Mouse (Mus musculus) hindbrain, embryonic 10.5 days (tissue): ENCODE measurements around the gene Lelp1. TPM values are rescaled to one million over a fixed set of nuclear protein-coding genes. Genes with fewer than 3 reads are reported as not detected.

ENCODE experiments used
- DNase-seq: peaks from one replicate; pipeline ENCODE4 v3.0.0-alpha.2; 2017; ENCODE audit warnings: low spot score
- H3K27ac ChIP-seq: fragments of 300-500 bp; sonication (generic); 2 replicates; pipeline ENCODE4 v1.5.1; 2016; ENCODE audit warnings: mild to moderate bottlenecking, moderate library complexity
- H3K27me3 ChIP-seq: fragments of 300-500 bp; sonication (generic); 2 replicates; pipeline ENCODE4 v1.6.1; 2016; ENCODE audit warnings: mild to moderate bottlenecking; ENCODE audit not compliant: poor library complexity, insufficient read depth, severe bottlenecking
- H3K36me3 ChIP-seq: fragments of 300-500 bp; sonication (generic); 2 replicates; pipeline ENCODE4 v1.6.1; 2016; ENCODE audit warnings: mild to moderate bottlenecking, moderate library complexity
- H3K4me1 ChIP-seq: fragments of 300-500 bp; sonication (generic); replicated peaks from 2 replicates; pipeline ENCODE4 v1.6.1; 2016; ENCODE audit warnings: mild to moderate bottlenecking
- H3K4me3 ChIP-seq: fragments of 300-500 bp; sonication (generic); 2 replicates; pipeline ENCODE4 v1.5.1; 2016; ENCODE audit warnings: mild to moderate bottlenecking, moderate library complexity
- H3K9me3 ChIP-seq: fragments of 300-500 bp; sonication (generic); 2 replicates; pipeline ENCODE4 v1.6.1; 2016; ENCODE audit warnings: mild to moderate bottlenecking, moderate library complexity
- WGBS: fragments of 180-500 bp; shearing (Covaris S2); methylation state at CpG from one replicate; pipeline ENCODE4 v1.1.7; 2016; 5-methylcytosine and 5-hydroxymethylcytosine counted together
- polyA plus RNA-seq: library from polyadenylated mRNA; unstranded; fragments of >200 nt; fragmentation: Nextera tagmentation; extraction: Ambion mirVana; gene quantifications from 2 replicates; pipeline ENCODE4 v1.2.1, GENCODE M21; 2016

Lelp1 gene
- polyA plus RNA-seq: not detected in 2 replicates

DNA sequence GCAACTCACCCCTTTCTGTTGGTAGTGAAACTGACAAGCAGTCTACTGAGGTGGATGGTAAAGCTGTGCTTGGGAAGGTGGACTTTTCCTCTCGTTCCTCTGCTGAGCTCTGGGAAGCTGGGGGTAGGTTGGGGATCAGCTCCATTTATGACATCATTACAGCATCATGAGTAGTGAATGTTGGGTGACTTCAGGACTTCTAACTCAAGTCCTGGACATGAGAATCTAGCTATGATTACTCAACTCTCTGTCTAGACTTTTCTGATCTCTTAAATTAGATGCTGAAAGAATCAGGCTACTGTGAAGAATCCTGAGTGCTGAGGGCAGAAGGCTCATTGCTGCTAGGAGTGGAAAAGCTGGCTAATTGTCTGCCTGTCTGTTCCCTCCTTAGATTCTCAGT, at the start of gene Lelp1:
Gene Lelp1, minus strand, starts transcription at position 101 of the 400 bp plus-strand sequence.
- WGBS: 61% methylated on average over 1 of the region's 1 CpGs
- no peak within 1 kb of the TSS for H3K4me3 ChIP-seq
- H3K36me3 ChIP-seq: no peaks in the 10 kb centered on the region
- no peak for DNase-seq
- no peaks in the 10 kb centered on the region for H3K4me1 ChIP-seq
- no peak within 1 kb of the TSS for H3K27ac ChIP-seq
- no peaks in the 10 kb centered on the region for H3K9me3 ChIP-seq
- H3K27me3 ChIP-seq: no peaks in the 10 kb centered on the region

DNA sequence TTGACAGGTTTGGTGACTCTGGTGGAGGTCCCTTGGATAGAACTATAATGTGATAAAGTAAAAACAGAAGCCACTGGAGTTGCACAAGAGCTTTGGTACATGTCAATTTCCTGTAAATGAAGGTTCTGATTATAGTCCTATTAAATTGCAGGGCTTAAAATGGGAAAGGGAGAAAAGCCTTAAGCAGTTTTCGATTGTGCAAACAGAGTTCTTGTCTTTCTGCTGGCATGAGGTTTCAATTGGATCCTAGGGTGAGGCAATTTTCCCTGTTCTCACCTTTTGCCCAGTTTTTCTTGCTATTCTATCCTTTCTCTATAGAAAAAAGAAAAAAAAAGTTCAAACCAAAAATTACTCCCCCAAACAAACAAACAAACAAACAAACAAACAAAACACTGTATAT, 34.3 kb upstream of the Lelp1 start:
- Histone ChIP-seq H3K36me3 (no peaks in the 10 kb centered on the region), H3K4me3 (no peak overlapping the region), H3K9me3 (no peaks in the 10 kb centered on the region), H3K27me3 (no peaks in the 10 kb centered on the region), H3K27ac (no peak overlapping the region), H3K4me1 (no peaks in the 10 kb centered on the region)
- no peak for DNase-seq
- 87% methylated on average over 1 of the region's 1 CpGs for WGBS

DNA sequence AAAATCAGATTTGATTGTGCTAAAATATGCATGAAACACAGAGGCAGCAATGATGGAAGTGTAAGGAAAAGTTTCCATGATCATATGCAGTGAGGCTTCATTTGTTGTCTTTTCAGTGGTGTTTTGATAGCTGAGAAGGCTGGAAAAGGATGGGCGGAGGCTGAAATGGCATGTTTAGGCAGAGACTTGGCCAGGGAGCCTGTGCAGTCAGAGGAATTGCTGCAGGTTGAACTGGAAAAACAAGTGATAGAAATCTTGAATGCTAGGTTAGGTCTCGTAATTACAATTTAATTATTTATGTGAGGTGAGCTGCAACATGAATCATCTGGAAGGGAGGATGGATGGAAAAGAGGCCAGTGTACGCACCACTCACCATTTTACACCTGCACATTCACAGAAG, 27.3 kb upstream of the Lelp1 start:
- H3K9me3 ChIP-seq: no peaks in the 10 kb centered on the region
- H3K27ac ChIP-seq: no peak overlapping the region
- 89% methylated on average over 3 of the region's 3 CpGs for WGBS
- no peaks in the 10 kb centered on the region for H3K36me3 ChIP-seq
- no peak for DNase-seq
- no peak overlapping the region for H3K4me3 ChIP-seq
- H3K4me1 ChIP-seq: no peaks in the 10 kb centered on the region
- H3K27me3 ChIP-seq: no peaks in the 10 kb centered on the region

DNA sequence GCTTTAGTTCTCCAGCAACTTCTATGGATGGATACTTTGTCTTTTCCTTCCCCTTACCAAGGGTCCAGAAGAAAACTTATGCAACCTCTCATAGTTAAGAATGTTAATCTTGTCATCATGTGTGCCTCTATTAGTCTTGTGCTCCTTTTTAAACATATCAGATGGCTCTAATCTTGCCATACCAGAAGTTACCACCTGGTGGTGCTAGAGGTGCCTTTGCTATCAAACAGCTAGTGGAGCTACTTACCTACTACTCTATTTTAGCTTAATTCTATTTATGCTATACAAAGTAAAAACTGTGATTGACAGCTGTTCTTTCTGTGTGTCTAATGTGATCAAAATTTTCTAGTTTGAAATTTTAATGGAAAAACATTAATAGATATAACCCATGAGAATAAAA, 10.8 kb upstream of the Lelp1 start:
- no peaks in the 10 kb centered on the region for H3K4me1 ChIP-seq
- DNase-seq: peak; percentile 50
- no peaks in the 10 kb centered on the region for H3K27me3 ChIP-seq
- no peaks in the 10 kb centered on the region for H3K9me3 ChIP-seq
- no peak overlapping the region for H3K4me3 ChIP-seq
- H3K27ac ChIP-seq: no peak overlapping the region
- H3K36me3 ChIP-seq: no peaks in the 10 kb centered on the region

DNA sequence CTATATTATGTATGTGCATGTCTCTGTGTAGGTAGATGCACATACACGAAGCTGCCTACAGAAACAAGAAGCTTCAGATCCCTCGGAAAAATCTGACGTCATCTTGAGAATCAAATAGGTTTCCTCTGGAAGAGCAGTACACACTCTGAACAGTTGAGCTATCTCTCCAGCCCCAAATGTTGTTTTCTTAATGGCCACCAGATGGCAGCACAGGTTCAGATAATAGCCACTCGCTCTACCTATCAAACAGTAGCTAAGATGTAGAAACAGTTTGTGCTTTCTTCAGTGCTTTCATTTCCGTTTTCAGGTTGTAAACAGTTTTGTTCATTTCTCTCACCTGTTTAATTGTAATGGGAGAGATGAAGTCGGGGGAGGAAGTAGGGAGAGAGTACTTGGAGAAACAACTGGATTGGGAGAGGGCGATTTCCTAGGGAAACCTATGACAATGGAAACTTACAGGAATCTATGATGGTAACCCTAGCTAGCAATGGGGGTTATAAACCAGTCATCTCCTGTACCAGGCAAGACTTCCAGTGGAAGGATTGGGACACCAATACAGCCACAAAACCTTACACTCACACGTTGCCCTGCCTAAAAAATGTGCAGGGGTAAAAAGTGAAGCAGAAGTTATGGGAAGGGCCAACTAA, 8.2 kb upstream of the Lelp1 start:
- H3K36me3 ChIP-seq: no peaks in the 10 kb centered on the region
- peak; percentile 31 for DNase-seq
- no peaks in the 10 kb centered on the region for H3K9me3 ChIP-seq
- 28% methylated on average over 8 of the region's 8 CpGs for WGBS
- H3K4me1 ChIP-seq: no peaks in the 10 kb centered on the region
- no peak overlapping the region for H3K27ac ChIP-seq
- no peak overlapping the region for H3K4me3 ChIP-seq
- H3K27me3 ChIP-seq: no peaks in the 10 kb centered on the region

DNA sequence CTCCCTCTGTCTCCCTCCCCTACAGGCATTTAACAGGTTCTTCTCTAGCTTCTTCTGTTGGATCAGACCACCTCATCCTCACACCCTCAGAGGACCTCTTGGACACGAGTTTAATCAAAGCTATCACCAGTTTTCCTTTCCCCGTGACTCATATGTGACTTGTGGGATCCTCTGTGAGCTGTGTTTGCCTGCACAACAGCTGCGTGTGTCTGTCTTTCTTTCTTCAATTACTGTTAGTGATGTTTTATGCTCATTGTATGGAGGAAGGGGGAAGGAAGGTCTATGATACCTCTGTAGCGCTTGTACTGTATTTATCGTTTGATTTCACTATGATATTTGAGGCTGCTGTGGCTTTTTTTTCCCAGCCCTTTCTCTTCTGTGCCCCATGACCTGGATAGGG, 5.4 kb upstream of the Lelp1 start:
- H3K4me1 ChIP-seq: no peaks in the 10 kb centered on the region
- no peak overlapping the region for H3K27ac ChIP-seq
- 80% methylated on average over 5 of the region's 5 CpGs for WGBS
- no peaks in the 10 kb centered on the region for H3K27me3 ChIP-seq
- DNase-seq: no peak
- H3K4me3 ChIP-seq: no peak overlapping the region
- H3K36me3 ChIP-seq: no peaks in the 10 kb centered on the region
- H3K9me3 ChIP-seq: no peaks in the 10 kb centered on the region

DNA sequence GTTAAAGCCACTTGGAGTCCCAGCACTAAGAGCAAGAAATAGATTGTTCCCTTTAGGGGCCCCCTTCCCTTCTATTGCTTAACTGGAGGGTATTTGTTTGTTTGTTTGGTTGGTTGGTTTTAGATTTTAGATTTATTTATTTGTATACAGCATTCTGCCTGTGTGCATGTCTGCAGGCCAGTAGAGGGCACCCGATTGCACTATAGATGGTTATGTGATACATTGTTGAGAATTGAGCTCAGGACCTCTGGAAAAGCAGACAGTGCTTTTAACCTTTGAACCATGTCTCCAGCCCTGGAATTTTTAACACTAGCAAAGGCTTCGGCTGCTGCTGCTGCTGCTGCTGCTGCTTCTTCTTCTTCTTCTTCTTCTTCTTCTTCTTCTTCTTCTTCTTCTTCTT, 4.9 kb upstream of the Lelp1 start:
- H3K4me3 ChIP-seq: no peak overlapping the region
- 43% methylated on average over 2 of the region's 2 CpGs for WGBS
- no peak overlapping the region for H3K27ac ChIP-seq
- no peaks in the 10 kb centered on the region for H3K27me3 ChIP-seq
- H3K4me1 ChIP-seq: no peaks in the 10 kb centered on the region
- no peaks in the 10 kb centered on the region for H3K9me3 ChIP-seq
- peak; percentile 5 for DNase-seq
- H3K36me3 ChIP-seq: no peaks in the 10 kb centered on the region

DNA sequence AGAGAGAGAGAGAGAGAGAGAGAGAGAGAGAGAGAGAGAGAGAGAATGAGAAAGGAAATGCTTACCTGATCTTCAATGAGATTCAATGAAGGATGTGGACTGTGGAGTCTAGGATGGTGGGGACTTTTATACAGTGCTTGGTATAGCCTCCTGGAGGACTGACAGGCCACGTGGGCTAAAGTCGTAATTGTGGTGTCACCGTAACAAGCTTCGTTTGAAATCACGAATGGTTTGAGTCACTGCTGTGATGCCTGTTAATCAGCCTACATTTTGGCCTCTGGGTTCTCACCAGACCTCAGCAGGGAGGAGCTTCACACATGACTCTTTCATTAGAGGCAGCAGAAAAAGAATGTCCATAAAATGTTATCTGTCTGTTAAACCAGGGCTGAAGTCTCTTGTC, 18.7 kb downstream of the Lelp1 start, which contains the start of gene Prr9:
Gene Prr9, minus strand, starts transcription at position 101 of the 400 bp plus-strand sequence.
- H3K36me3 ChIP-seq: no peaks in the 10 kb centered on the region
- H3K4me1 ChIP-seq: no peaks in the 10 kb centered on the region
- H3K4me3 ChIP-seq: no peak within 1 kb of the TSS
- no peak for DNase-seq
- H3K9me3 ChIP-seq: no peaks in the 10 kb centered on the region
- 85% methylated on average over 5 of the region's 5 CpGs for WGBS
- no peak within 1 kb of the TSS for H3K27ac ChIP-seq
- no peaks in the 10 kb centered on the region for H3K27me3 ChIP-seq

DNA sequence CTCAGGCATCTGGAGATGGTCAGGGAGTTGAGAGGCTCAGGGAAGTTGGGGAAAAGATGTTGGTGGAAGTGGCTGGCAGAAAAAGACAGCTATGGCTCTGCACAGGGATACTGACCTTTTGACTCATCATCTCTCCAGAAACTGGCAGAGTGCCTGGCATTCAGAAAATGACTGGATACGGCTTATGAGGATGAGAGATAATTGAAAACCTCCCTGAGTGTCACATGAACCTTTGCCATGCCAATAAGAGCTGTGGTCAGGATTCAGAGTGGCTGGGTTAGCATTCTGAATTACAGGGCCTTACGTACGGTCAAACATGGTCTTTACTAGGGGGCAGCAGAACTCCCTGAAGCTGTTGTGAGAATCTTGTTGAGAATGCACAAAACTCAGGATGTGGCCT, 21.6 kb downstream of the Lelp1 start:
- no peaks in the 10 kb centered on the region for H3K4me1 ChIP-seq
- H3K27ac ChIP-seq: no peak overlapping the region
- no peaks in the 10 kb centered on the region for H3K9me3 ChIP-seq
- no peak overlapping the region for H3K4me3 ChIP-seq
- H3K27me3 ChIP-seq: no peaks in the 10 kb centered on the region
- no peak for DNase-seq
- WGBS: 87% methylated on average over 3 of the region's 3 CpGs
- H3K36me3 ChIP-seq: no peaks in the 10 kb centered on the region

DNA sequence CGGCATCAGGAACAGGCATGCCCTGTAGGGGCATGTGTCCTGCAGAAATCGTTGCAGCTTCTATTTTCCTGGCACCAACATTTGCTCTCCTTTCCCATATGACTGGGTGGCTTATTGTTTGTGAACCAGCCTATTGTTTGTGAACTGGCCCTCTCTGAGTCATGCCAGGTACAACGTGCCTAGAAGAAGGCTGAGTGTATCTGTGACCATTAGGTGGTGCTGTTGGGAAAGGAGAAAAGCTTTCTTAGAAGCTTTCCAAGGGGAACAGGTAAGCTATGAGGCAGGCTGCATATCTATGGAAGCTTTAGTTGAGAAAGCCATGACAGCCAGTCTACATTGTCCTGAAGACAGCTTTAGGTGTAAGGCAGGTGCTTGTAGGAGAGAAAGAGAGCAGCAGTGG, 24.6 kb downstream of the Lelp1 start:
- no peaks in the 10 kb centered on the region for H3K36me3 ChIP-seq
- H3K27ac ChIP-seq: no peak overlapping the region
- H3K9me3 ChIP-seq: no peaks in the 10 kb centered on the region
- H3K4me1 ChIP-seq: no peaks in the 10 kb centered on the region
- 33% methylated on average over 3 of the region's 3 CpGs for WGBS
- DNase-seq: no peak
- H3K4me3 ChIP-seq: no peak overlapping the region
- H3K27me3 ChIP-seq: no peaks in the 10 kb centered on the region

DNA sequence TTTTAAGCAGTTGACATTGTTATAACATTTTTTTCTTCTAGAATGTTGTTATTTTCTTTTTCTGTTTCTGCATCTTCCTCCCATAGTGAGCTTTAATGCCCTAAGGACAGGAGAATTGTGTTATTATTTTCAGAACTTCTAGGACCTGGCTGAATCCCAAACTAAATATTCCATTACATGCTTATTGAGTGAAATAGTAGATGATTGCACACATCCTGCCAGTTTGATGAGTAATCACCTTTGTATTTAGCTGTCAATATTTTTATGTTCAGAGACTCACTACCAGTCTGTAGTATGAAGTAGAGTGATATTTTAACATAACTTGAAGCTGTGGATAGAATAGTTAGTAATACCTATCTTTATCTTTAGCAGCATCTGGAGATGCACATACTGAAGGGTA, 31.0 kb downstream of the Lelp1 start:
- H3K4me3 ChIP-seq: no peak overlapping the region
- no peak for DNase-seq
- no peaks in the 10 kb centered on the region for H3K36me3 ChIP-seq
- peaks cover 8% of the 10 kb centered on the region; the same call in 1 of the 2 replicates for H3K4me1 ChIP-seq
- H3K9me3 ChIP-seq: no peaks in the 10 kb centered on the region
- H3K27ac ChIP-seq: no peak overlapping the region
- no peaks in the 10 kb centered on the region for H3K27me3 ChIP-seq

DNA sequence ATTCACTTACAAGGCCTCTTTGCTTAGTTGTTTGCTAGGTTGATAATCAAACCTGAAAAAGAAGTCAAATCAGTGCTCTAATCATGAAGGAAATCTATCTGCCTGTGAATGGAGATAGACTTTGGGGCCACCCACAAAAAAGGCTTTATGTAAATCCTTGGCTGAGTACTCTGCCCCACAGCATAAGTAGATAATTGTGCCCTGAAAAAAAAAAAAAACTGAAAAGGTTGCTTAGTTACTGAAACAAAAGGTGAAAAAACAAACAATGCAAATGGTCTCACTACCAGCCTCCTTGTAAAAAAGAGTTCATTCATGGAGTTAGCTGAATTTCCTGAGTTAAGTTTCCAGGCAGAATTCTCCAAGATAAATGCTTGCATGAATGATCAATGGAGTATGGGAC, 31.8 kb downstream of the Lelp1 start:
- Histone ChIP-seq H3K4me3 (no peak overlapping the region), H3K36me3 (no peaks in the 10 kb centered on the region), H3K4me1 (peaks cover 9% of the 10 kb centered on the region; the same call in 1 of the 2 replicates), H3K27me3 (no peaks in the 10 kb centered on the region), H3K27ac (no peak overlapping the region), H3K9me3 (no peaks in the 10 kb centered on the region)
- DNase-seq: no peak

DNA sequence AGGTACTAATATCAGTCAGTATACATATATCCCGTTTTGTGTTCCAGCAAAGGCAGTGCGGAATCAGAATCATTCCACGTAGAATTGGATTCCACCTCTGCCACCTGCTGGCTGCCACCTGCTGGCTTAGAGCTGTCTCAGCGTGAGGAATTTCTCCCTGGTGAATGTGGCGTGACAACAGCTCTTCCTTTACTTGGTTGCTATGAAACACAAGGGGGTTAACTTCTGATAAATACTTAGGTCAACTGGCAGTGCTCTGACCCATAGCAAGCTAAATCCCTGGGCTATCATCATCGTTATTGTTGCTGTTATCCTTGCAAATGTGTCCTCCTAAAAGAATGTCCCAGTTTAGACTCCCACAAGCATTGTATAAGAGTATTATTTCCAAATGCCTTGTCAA, 36.0 kb downstream of the Lelp1 start:
- 11% methylated on average over 6 of the region's 6 CpGs for WGBS
- Histone ChIP-seq H3K4me3 (no peak overlapping the region), H3K9me3 (no peaks in the 10 kb centered on the region), H3K27ac (no peak overlapping the region), H3K27me3 (no peaks in the 10 kb centered on the region), H3K36me3 (no peaks in the 10 kb centered on the region), H3K4me1 (peaks cover 9% of the 10 kb centered on the region; the same call in 1 of the 2 replicates)
- peak; percentile 35 for DNase-seq
